Mouse (Mus musculus) adipose tissue, adult 10 weeks (tissue): ENCODE results near the gene Gm13420. TPM values are rescaled to one million over a fixed set of nuclear protein-coding genes. Genes with fewer than 3 reads are reported as not detected.

ENCODE experiments used
- polyA plus RNA-seq: library from polyadenylated mRNA; stranded (reverse); fragments of 350-450 nt; fragmentation: Illumina TruSeq; extraction: RNeasy Lipid Tissue Mini Kit (QIAGEN cat#74804); gene quantifications from one replicate; pipeline ENCODE4 v1.2.3, GENCODE M21; 2014; ENCODE audit warnings: low read depth, low replicate concordance

The Gm13420 gene
- not detected for polyA plus RNA-seq

DNA sequence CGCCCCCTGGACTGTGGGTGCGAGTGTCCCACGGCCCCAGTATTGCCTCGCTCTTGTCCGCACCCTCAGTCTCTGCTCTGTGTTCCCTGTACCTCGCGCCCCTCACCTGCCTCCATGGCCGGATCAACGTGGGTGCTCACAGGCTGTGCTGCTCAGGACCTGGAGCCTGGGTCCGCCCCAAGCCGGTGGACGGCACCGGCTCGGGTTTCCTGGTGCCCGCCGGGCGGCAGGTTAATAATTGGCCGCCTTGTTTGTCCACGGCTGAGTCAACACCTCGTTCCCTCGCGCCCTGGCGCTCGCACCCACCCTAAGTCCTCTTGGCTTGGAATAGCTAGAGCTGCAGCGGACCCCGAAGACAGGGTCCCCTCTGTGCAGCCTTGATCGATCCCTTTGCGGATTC, at the start of gene Gm13420:
Gene Gm13420, minus strand, starts transcription at position 189 of the 400 bp plus-strand sequence.

DNA sequence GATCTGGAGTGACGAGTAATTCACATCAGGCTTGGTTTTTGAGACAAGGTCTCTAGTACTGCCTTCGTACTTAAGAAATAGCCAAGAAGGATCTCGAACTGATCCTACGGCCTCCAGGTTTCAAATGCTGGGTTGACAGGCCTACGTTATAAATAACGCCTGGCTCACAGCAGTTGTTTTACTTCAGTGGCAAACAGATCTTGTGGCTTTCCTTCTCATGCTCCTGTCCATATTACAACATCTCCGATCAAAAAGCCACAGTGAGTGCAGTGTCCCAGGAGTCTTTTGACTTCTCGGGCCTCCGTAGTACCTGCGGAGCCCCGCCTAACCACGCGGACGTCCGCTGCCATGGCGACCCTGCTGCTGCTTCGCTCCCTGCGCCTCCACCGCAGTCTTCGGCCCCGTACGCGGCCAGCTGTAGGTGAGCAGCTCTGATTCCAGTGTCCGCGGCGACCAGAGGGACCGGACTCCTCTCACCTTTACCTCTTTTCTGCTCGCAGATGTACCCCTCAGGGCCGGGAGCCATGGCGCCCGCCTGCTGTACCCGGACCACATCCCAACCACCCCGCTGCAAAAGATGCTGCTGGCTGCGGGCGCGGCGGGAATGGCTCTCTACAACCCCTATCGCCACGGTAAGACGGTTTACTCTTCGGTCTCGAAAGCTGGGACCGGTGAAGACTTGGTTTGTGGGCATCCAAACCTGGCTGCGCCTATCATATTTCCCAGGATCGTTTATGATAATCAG, 36.6 kb upstream of the Gm13420 start, which contains the start of gene Trub2:
Gene Trub2, minus strand, starts transcription at position 566 of the 745 bp plus-strand sequence.

GRCm38 (mm10) chr2:29787104-29787917, 35.8 kb upstream of the Gm13420 start, which contains the start of gene Coq4:
Coq4 (plus strand) TSS chr2:29787493.

Other genes starting within 250 kb of the Gm13420 start
- gene Rapgef1, start 132.0 kb downstream of the Gm13420 start, polyA plus RNA-seq: 34.1 TPM
- gene Gm13547, start 7.6 kb upstream of the Gm13420 start, polyA plus RNA-seq: not detected
- 16.5 TPM for gene Coq4, start 35.8 kb upstream of the Gm13420 start, polyA plus RNA-seq
- gene Trub2, start 36.8 kb upstream of the Gm13420 start, polyA plus RNA-seq: 25.3 TPM
- 37.2 TPM for gene Slc27a4, start 50.9 kb upstream of the Gm13420 start, polyA plus RNA-seq
- gene Urm1, start 68.4 kb upstream of the Gm13420 start, polyA plus RNA-seq: 33.5 TPM
- gene Cercam, start 117.5 kb upstream of the Gm13420 start, polyA plus RNA-seq: 10.8 TPM
- gene Odf2, start 137.5 kb upstream of the Gm13420 start, polyA plus RNA-seq: 115 TPM
- gene Gle1, start 183.7 kb upstream of the Gm13420 start, polyA plus RNA-seq: 26.0 TPM
- gene Sptan1, start 213.9 kb upstream of the Gm13420 start, polyA plus RNA-seq: 142 TPM